Mouse (Mus musculus) hindbrain, embryonic 15.5 days (tissue): ENCODE measurements around the gene 5730522E02Rik. TPM values are rescaled to one million over a fixed set of nuclear protein-coding genes. Genes with fewer than 3 reads are reported as not detected.
A peak's percentile ranks its signal among the peaks of the same experiment; 100 is the strongest.

Experiments
- ATAC-seq: fragments of 200-750 bp; cut with Nextera tagmentation; 2 replicates; pipeline ENCODE4 v1.8.0; 2017; ENCODE audit warnings: low read depth, moderate number of reproducible peaks, moderate TSS enrichment; ENCODE audit not compliant: low FRiP score
- H3K27ac ChIP-seq: fragments of 300-500 bp; sonication (generic); replicated peaks from 2 replicates; pipeline ENCODE4 v1.5.1; 2015; ENCODE audit warnings: mild to moderate bottlenecking, inconsistent platforms
- H3K27me3 ChIP-seq: fragments of 300-500 bp; sonication (generic); 2 replicates; pipeline ENCODE4 v1.6.1; 2015; ENCODE audit warnings: control low read depth, inconsistent platforms
- H3K36me3 ChIP-seq: fragments of 300-500 bp; sonication (generic); 2 replicates; pipeline ENCODE4 v1.6.1; 2015; ENCODE audit warnings: control low read depth, inconsistent platforms
- H3K4me1 ChIP-seq: fragments of 300-500 bp; sonication (generic); replicated peaks from 2 replicates; pipeline ENCODE4 v1.6.1; 2015; ENCODE audit warnings: control low read depth, inconsistent platforms
- H3K4me2 ChIP-seq: fragments of 300-500 bp; sonication (generic); 2 replicates; pipeline ENCODE4 v1.6.1; 2015; ENCODE audit warnings: moderate library complexity, mild to moderate bottlenecking, inconsistent platforms
- H3K4me3 ChIP-seq: fragments of 300-500 bp; sonication (generic); 2 replicates; pipeline ENCODE4 v1.5.1; 2015; ENCODE audit warnings: mild to moderate bottlenecking, inconsistent platforms
- H3K9ac ChIP-seq: fragments of 300-500 bp; sonication (generic); 2 replicates; pipeline ENCODE4 v1.6.1; 2015; ENCODE audit warnings: inconsistent platforms
- H3K9me3 ChIP-seq: fragments of 300-500 bp; sonication (generic); 2 replicates; pipeline ENCODE4 v1.6.1; 2016; ENCODE audit warnings: control low read depth, inconsistent platforms
- WGBS: fragments of 180-500 bp; shearing (Covaris S2); methylation state at CpG from one replicate; pipeline ENCODE4 v1.1.7; 2015; 5-methylcytosine and 5-hydroxymethylcytosine counted together
- polyA plus RNA-seq: library from polyadenylated mRNA; unstranded; fragments of >200 nt; fragmentation: Nextera tagmentation; extraction: Ambion mirVana; gene quantifications from 2 replicates; pipeline ENCODE4 v1.2.1, GENCODE M21; 2015

The 5730522E02Rik gene
- polyA plus RNA-seq, 1 experiment from 2014 or later: 13.9 TPM

DNA sequence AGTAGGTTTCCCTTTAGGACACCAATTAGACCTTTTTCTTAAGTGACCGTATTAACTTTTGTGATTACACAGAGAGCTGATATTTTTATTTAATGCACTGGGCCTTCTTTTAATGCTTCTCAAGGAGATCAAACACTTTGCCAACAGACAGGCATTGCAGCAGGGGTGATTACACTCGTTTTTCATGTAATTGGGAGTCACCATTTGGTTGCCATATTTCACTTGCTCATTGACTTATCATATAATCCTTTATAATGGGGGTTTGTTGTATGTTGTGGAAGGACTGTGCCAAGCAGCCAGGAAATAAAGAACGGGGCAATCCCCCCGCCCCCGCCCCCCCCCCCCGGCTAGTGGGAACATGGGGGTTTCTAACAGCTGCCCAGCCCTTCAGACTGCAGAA lies 135.0 kb downstream of the 5730522E02Rik start:
- WGBS: 84% methylated on average over 6 of the region's 6 CpGs
- Histone ChIP-seq H3K9me3 (no peaks in the 10 kb centered on the region), H3K4me2 (no peak overlapping the region), H3K4me3 (no peak overlapping the region), H3K27ac (no peak overlapping the region), H3K4me1 (peaks cover 3% of the 10 kb centered on the region), H3K9ac (no peak overlapping the region), H3K36me3 (no peaks in the 10 kb centered on the region), H3K27me3 (no peaks in the 10 kb centered on the region)
- ATAC-seq: no peak

DNA sequence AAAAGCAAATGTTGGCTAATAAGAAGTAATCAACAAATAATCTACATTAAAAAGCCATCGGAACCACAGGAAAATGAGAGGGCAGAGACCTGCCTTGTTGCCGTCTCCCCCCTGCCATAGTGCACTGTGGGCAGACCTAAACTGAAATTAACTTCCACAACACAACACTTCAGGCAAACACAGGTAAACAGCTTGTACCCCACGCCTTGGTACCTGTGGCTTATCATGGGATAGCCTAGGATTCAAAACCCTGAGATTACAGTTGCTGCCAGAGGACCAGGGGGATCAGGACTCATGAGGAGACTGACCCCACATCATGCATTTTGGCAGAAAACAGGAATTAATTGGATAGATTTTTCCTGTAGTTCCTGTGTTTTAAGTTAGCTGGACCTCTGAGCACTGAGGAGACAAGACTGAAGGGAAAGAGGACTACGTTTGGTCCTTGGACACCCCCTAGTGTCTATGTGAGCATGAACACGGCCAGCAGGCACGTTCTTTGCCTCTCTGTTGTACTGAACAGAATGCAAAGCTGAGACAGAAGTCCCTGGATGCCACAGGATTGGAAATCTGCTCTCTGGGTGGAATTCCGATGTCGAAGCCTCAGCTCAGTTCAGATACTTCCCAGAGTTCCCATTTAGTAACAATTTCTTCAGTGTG lies 136.8 kb downstream of the 5730522E02Rik start:
- Histone ChIP-seq H3K9me3 (no peaks in the 10 kb centered on the region), H3K9ac (no peak overlapping the region), H3K36me3 (no peaks in the 10 kb centered on the region), H3K4me1 (peaks cover 3% of the 10 kb centered on the region), H3K27me3 (no peaks in the 10 kb centered on the region), H3K4me3 (no peak overlapping the region), H3K4me2 (no peak overlapping the region), H3K27ac (no peak overlapping the region)
- peak; percentile 93 for ATAC-seq
- WGBS: 42% methylated on average over 8 of the region's 8 CpGs

DNA sequence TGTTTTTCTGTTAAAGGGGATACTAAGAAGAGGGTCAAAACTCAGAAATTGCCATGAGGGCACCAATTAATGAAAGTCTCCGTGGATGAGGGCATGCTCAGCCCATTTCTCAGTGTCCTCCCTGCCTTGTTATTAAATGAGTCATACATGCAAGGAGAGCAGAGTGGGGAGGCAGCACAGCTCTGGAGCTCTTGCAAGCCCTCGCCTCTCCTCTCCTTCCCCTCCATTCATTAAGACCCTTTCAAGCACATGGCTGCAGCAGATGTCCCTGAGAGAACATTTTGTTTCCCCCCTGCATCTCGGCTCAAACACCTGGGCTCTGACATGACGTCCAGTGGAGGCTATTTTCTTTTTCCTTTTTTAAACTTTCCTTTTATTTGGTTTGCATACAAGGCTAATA lies 138.5 kb downstream of the 5730522E02Rik start:
- H3K9me3 ChIP-seq: no peaks in the 10 kb centered on the region
- no peak overlapping the region for H3K27ac ChIP-seq
- H3K4me3 ChIP-seq: no peak overlapping the region
- no peaks in the 10 kb centered on the region for H3K27me3 ChIP-seq
- WGBS: 37% methylated on average over 4 of the region's 4 CpGs
- peaks cover 3% of the 10 kb centered on the region for H3K4me1 ChIP-seq
- no peak for ATAC-seq
- no peaks in the 10 kb centered on the region for H3K36me3 ChIP-seq
- no peak overlapping the region for H3K4me2 ChIP-seq
- no peak overlapping the region for H3K9ac ChIP-seq

DNA sequence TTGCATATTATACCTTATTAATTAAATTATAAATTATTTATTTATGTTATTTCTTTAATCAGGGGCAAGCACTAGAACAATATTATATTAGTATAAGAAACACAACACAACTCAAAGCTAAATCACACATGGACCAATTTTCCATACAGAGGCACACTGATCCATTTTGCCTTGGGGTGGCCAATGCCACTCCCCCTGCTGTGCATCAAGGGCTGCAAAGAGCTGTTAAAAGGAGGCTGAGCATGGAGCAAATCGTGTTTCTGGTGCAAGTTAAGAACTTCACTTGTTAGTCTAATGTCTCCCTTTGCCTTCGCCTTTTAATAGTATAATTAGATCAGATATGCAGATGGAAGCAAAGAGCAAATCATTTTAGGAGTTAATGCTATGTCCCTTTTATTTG lies 147.3 kb downstream of the 5730522E02Rik start:
- Histone ChIP-seq H3K27ac (no peak overlapping the region), H3K27me3 (no peaks in the 10 kb centered on the region), H3K4me2 (no peak overlapping the region), H3K9me3 (no peaks in the 10 kb centered on the region), H3K36me3 (no peaks in the 10 kb centered on the region), H3K4me3 (no peak overlapping the region), H3K4me1 (peaks cover 11% of the 10 kb centered on the region), H3K9ac (no peak overlapping the region)
- 41% methylated on average over 2 of the region's 2 CpGs for WGBS
- ATAC-seq: no peak

DNA sequence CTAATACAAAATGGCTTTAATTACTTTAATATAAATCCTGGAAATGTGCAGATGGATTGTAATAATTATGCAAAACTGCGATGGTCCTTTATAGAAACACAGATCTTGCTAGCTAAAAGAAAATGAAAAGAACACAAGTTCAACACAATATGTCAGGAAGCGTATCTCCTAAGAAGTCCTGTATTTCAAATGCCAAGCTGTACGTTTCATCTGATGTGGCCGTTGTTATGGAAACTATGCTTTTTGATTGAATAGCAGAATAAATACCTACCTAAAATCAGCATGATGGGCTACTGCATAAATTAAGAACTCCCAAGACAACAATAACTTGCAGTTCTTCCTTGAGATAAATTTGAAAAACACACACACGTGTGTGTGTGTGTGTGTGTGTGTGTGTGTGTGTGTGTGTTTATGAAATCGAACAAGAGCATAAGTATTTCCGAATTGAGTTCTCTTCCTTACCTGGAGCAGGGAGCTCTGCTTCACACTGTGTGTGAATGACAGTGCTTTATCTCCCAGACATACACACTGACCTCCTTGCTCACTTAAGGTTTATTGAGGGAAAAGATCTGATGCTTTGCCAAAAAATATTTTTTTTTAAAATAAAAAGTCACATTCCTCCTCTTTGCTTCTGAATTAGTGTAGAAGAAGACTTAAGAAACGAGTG lies 149.0 kb downstream of the 5730522E02Rik start:
- 54% methylated on average over 8 of the region's 8 CpGs for WGBS
- no peak for ATAC-seq
- Histone ChIP-seq H3K4me2 (no peak overlapping the region), H3K4me3 (no peak overlapping the region), H3K36me3 (no peaks in the 10 kb centered on the region), H3K27me3 (no peaks in the 10 kb centered on the region), H3K4me1 (peaks cover 11% of the 10 kb centered on the region), H3K27ac (0 out of 2 replicates have a peak overlapping the region, but pooled peaks have one; percentile 10), H3K9me3 (no peaks in the 10 kb centered on the region), H3K9ac (no peak overlapping the region)

DNA sequence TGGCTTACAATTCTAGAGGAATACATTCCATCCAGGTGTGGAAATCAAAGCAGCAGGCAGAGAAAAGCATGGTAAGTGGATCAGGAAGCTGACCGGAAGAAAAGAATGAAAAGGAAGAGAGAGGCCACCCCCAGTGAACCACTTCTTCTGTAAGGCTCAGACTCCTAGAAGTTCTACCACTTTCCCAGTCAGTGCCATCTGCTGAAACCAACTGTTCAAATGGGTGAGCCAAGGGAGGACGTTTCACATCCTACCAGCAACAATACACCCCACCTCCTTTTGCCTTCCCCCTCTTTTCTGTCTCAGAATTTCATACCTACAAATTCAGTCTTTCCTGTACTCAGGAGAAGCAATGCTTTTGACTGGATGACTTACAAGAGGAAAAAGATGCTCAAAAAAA lies 197.0 kb downstream of the 5730522E02Rik start:
- ATAC-seq: no peak
- H3K4me2 ChIP-seq: no peak overlapping the region
- H3K4me3 ChIP-seq: no peak overlapping the region
- no peak overlapping the region for H3K27ac ChIP-seq
- H3K9me3 ChIP-seq: no peaks in the 10 kb centered on the region
- H3K9ac ChIP-seq: no peak overlapping the region
- H3K36me3 ChIP-seq: no peaks in the 10 kb centered on the region
- WGBS: 73% methylated on average over 2 of the region's 2 CpGs
- no peaks in the 10 kb centered on the region for H3K27me3 ChIP-seq
- 0 out of 2 replicates have a peak, but pooled peaks cover 3% of the 10 kb centered on the region for H3K4me1 ChIP-seq

DNA sequence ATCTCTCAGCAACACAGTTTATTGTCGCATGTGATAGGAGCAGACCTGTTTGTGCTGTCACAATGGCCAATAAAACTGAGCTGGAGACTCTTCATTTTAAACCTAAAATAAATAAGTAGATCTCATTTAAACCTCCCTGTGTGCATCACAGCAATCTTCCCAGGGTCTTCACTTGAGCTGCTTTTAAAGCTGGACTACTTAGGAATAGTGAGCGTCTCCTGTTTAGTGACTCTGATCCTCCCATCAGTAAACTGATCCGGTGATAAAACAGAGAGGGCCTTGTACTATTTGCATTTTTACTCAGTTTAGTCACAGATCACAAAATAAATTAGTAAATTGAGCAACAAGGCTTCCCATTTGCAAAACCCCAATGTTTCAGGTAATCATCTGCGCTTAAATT lies 206.5 kb downstream of the 5730522E02Rik start:
- Histone ChIP-seq H3K9me3 (no peaks in the 10 kb centered on the region), H3K4me2 (no peak overlapping the region), H3K27me3 (no peaks in the 10 kb centered on the region), H3K4me3 (no peak overlapping the region), H3K9ac (no peak overlapping the region), H3K36me3 (no peaks in the 10 kb centered on the region), H3K4me1 (no peaks in the 10 kb centered on the region), H3K27ac (no peak overlapping the region)
- 75% methylated on average over 4 of the region's 4 CpGs for WGBS
- no peak for ATAC-seq

DNA sequence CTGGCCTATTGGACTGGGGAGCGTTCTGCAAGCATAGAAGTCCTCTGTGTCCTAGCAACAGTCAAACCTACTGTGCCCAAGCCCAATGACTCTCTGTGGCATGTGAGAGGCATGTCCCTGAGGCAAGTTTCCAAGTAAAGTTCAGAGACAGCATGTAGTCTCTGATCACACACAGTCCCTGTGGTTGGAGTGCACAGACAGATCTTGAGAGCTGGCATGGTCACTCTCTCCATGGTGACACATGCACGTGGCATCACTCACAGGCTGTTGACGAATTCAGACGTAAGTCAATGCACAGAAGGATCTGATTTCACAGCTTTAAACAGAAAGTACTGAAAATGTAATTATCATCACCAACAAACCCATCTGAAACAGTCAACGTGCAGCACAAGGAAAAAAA lies 210.8 kb downstream of the 5730522E02Rik start:
- Histone ChIP-seq H3K4me2 (no peak overlapping the region), H3K27me3 (no peaks in the 10 kb centered on the region), H3K4me3 (no peak overlapping the region), H3K36me3 (no peaks in the 10 kb centered on the region), H3K4me1 (0 out of 2 replicates have a peak, but pooled peaks cover 2% of the 10 kb centered on the region), H3K9me3 (no peaks in the 10 kb centered on the region), H3K27ac (no peak overlapping the region), H3K9ac (no peak overlapping the region)
- ATAC-seq: no peak
- 62% methylated on average over 5 of the region's 5 CpGs for WGBS

DNA sequence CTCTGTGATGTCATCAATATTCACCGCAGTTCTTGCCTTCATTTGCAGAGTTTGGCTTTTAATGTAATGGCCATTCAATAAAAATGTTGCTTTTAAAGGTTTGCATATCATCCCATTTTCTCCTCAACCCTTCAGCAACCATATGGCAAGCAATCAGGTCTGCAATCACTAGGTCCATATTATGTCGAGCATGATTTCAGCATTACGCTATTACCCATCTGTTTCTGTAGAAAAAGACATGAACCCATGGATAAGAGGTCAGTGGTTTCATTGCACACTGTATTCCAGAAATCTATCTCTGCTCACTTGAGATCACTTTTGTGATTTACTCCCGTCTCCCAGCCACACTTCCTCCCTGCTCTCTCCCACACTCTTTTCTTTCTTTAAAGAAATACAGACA lies 213.1 kb downstream of the 5730522E02Rik start:
- ATAC-seq: no peak
- 60% methylated on average over 4 of the region's 4 CpGs for WGBS
- H3K27ac ChIP-seq: no peak overlapping the region

DNA sequence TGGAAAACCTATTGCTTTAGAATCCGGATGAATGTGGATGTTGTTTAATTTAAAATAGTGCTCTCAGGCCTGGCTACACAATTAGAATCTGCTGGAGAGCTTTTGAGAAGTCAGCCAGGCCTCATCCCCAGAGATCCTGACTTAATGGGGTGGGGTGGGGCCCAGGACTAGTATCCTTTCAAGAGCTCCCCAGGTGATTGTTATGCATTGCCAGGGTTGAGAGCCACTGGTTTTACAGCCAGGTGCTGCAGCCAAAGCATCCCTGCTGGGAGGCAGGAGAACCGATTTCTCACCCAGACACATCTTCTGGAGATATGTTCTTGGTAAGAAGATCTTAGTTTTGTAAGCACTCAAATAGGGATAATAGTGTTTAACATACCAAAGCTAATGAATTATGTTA lies 216.4 kb downstream of the 5730522E02Rik start:
- H3K36me3 ChIP-seq: no peaks in the 10 kb centered on the region
- 0 out of 2 replicates have a peak, but pooled peaks cover 2% of the 10 kb centered on the region for H3K4me1 ChIP-seq
- WGBS: 17% methylated on average over 2 of the region's 2 CpGs
- H3K4me3 ChIP-seq: no peak overlapping the region
- H3K4me2 ChIP-seq: no peak overlapping the region
- no peaks in the 10 kb centered on the region for H3K27me3 ChIP-seq
- no peak for ATAC-seq
- H3K9me3 ChIP-seq: no peaks in the 10 kb centered on the region
- H3K9ac ChIP-seq: no peak overlapping the region
- H3K27ac ChIP-seq: no peak overlapping the region

More for the DNA sequence above, 213.1 kb downstream of the 5730522E02Rik start:
- H3K4me1 ChIP-seq: 0 out of 2 replicates have a peak, but pooled peaks cover 2% of the 10 kb centered on the region
- H3K4me3 ChIP-seq: no peak overlapping the region
- no peak overlapping the region for H3K9ac ChIP-seq
- no peaks in the 10 kb centered on the region for H3K27me3 ChIP-seq
- H3K36me3 ChIP-seq: no peaks in the 10 kb centered on the region
- no peak overlapping the region for H3K4me2 ChIP-seq
- H3K9me3 ChIP-seq: no peaks in the 10 kb centered on the region

DNA sequence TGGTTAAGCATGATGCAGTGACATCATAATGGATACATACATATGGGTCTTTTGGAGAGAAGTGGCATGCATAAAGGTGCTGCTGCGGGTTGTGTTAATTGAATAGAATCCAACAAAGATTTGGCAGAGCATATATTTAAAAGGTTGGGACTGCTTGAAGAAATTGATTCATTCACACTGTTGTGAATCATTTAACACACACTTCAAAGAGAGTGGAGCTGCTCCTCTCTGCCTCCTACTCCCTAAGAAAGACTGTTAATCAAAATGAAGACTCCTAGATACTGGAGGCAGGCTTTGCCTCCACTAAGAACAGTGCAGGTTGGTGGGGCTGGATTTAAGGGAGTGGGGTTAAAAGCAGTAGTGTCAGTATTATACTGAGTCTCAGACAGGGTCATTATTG lies 218.3 kb downstream of the 5730522E02Rik start:
- no peak for ATAC-seq

DNA sequence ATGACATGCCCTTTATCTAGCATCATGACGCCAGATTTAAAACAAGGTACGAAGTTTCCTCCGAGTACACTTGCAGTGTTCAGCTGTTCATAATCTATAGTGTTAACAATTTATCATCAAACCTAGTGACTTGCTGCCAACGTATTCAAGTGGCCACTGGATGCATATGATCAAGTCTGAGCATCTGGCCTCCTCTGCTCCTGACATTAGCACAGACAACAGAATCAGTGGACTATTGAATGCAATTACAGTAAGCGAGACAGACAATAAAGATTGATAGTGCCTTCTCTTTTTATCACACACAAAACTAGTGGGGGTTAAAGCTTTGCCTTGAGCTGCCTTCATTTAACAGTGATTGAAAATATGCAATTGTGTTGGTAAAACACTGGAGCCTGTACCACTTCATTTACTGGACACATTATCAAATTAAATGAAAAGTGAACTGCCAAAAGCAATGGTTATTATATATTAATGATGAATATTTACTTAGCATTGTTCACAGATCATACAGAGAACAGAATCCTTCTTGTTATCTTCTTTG lies 231.8 kb downstream of the 5730522E02Rik start:
- H3K4me3 ChIP-seq: no peak overlapping the region
- WGBS: 34% methylated on average over 5 of the region's 5 CpGs
- no peak overlapping the region for H3K9ac ChIP-seq
- ATAC-seq: no peak
- no peak overlapping the region for H3K4me2 ChIP-seq
- H3K9me3 ChIP-seq: no peaks in the 10 kb centered on the region
- no peak overlapping the region for H3K27ac ChIP-seq
- H3K36me3 ChIP-seq: no peaks in the 10 kb centered on the region
- H3K4me1 ChIP-seq: no peaks in the 10 kb centered on the region
- no peaks in the 10 kb centered on the region for H3K27me3 ChIP-seq

More for the DNA sequence above, 218.3 kb downstream of the 5730522E02Rik start:
- no peaks in the 10 kb centered on the region for H3K36me3 ChIP-seq
- no peak overlapping the region for H3K4me3 ChIP-seq
- H3K4me1 ChIP-seq: 0 out of 2 replicates have a peak, but pooled peaks cover 2% of the 10 kb centered on the region
- no peak overlapping the region for H3K9ac ChIP-seq
- H3K4me2 ChIP-seq: no peak overlapping the region
- WGBS: 91% methylated on average over 1 of the region's 1 CpGs
- H3K27ac ChIP-seq: no peak overlapping the region
- H3K27me3 ChIP-seq: no peaks in the 10 kb centered on the region
- H3K9me3 ChIP-seq: no peaks in the 10 kb centered on the region
